Mouse (Mus musculus): ENCODE data around the gene Rab8a. TPM values are rescaled to one million over a fixed set of nuclear protein-coding genes. Genes with fewer than 3 reads are reported as not detected.

Gene Rab8a
- polyA plus RNA-seq, 1 experiment = 67.6 TPM

- H3K4me3 ChIP-seq (replicated peaks; ENCODE audit: insufficient read depth, low read depth, low read length) = no peak overlapping the region
- no peaks in the 10 kb centered on the region for H3K27me3 ChIP-seq (ENCODE audit: control insufficient read depth, insufficient read depth, low read length)
- no peaks in the 10 kb centered on the region for H3K4me1 ChIP-seq (ENCODE audit: control insufficient read depth, insufficient read depth, low read length)
- TF ChIP-seq POLR2A (IDR thresholded peaks at IDR 0.05; ENCODE audit: borderline replicate concordance, insufficient read depth, low read length) (no peak), CTCF (IDR thresholded peaks at IDR 0.05; ENCODE audit: borderline replicate concordance, insufficient read depth, low read depth, low read length) (no peak)
- no peak for DNase-seq
- H3K27ac ChIP-seq (ENCODE audit: insufficient read depth, low read length) = no peak overlapping the region
- WGBS = 24% methylated on average over 1 of the region's 1 CpGs
Observed at GRCm38 (mm10) chr8:72215871-72216270, 54.9 kb downstream of the Rab8a start.

- Histone ChIP-seq H3K4me1 (ENCODE audit: control insufficient read depth, insufficient read depth, low read length) (no peaks in the 10 kb centered on the region; the same call in 1 of the 2 replicates), H3K27ac (ENCODE audit: insufficient read depth, low read length) (no peak overlapping the region), H3K27me3 (ENCODE audit: control insufficient read depth, insufficient read depth, low read length) (no peaks in the 10 kb centered on the region), H3K4me3 (replicated peaks; ENCODE audit: insufficient read depth, low read depth, low read length) (peak overlapping the region; percentile 71)
- no peak for DNase-seq
- 71% methylated on average over 10 of the region's 10 CpGs for WGBS
- TF ChIP-seq POLR2A (IDR thresholded peaks at IDR 0.05; ENCODE audit: borderline replicate concordance, insufficient read depth, low read length) (no peak), CTCF (IDR thresholded peaks at IDR 0.05; ENCODE audit: borderline replicate concordance, insufficient read depth, low read depth, low read length) (no peak)
Observed at GRCm38 (mm10) chr8:72218781-72219540, 58.0 kb downstream of the Rab8a start.

GRCm38 (mm10) chr8:72219541-72220363 lies 58.8 kb downstream of the Rab8a start, which contains the start of gene Fam32a:
Fam32a (plus strand) TSS chr8:72219730.
- DNase-seq = peak; percentile 85 to 92
- 9% methylated on average over 39 of the region's 39 CpGs for whole genome bisulfite sequencing
- Histone ChIP-seq H3K27ac (ENCODE audit: insufficient read depth, low read length) (peak within 1 kb of the TSS; percentile 37; the same call in 1 of the 2 replicates), H3K4me3 (replicated peaks; ENCODE audit: insufficient read depth, low read depth, low read length) (peak within 1 kb of the TSS; percentile 71), H3K4me1 (ENCODE audit: control insufficient read depth, insufficient read depth, low read length) (no peaks in the 10 kb centered on the region; the same call in 1 of the 2 replicates), H3K27me3 (ENCODE audit: control insufficient read depth, insufficient read depth, low read length) (no peaks in the 10 kb centered on the region)
- no peak for TF ChIP-seq CTCF (IDR thresholded peaks at IDR 0.05; ENCODE audit: borderline replicate concordance, insufficient read depth, low read depth, low read length)
- TF ChIP-seq POLR2A (IDR thresholded peaks at IDR 0.05; ENCODE audit: borderline replicate concordance, insufficient read depth, low read length) = peak; percentile 49; the same call in 1 of the 2 replicates

- H3K4me3 ChIP-seq (replicated peaks; ENCODE audit: insufficient read depth, low read depth, low read length) = no peak overlapping the region
Observed at GRCm38 (mm10) chr8:72220758-72221157, 59.8 kb downstream of the Rab8a start.

GRCm38 (mm10) chr8:72222656-72223055 lies 61.7 kb downstream of the Rab8a start:
- Histone ChIP-seq H3K4me1 (ENCODE audit: control insufficient read depth, insufficient read depth, low read length) (no peaks in the 10 kb centered on the region; the same call in 1 of the 2 replicates), H3K4me3 (replicated peaks; ENCODE audit: insufficient read depth, low read depth, low read length) (no peak overlapping the region), H3K27ac (ENCODE audit: insufficient read depth, low read length) (no peak overlapping the region), H3K27me3 (ENCODE audit: control insufficient read depth, insufficient read depth, low read length) (no peaks in the 10 kb centered on the region)
- no peak for DNase-seq
- no peak for TF ChIP-seq CTCF (IDR thresholded peaks at IDR 0.05; ENCODE audit: borderline replicate concordance, insufficient read depth, low read depth, low read length)
- 64% methylated on average over 5 of the region's 5 CpGs for WGBS

More at GRCm38 (mm10) chr8:72220758-72221157, 59.8 kb downstream of the Rab8a start:
- Histone ChIP-seq H3K27ac (ENCODE audit: insufficient read depth, low read length) (no peak overlapping the region), H3K27me3 (ENCODE audit: control insufficient read depth, insufficient read depth, low read length) (no peaks in the 10 kb centered on the region), H3K4me1 (ENCODE audit: control insufficient read depth, insufficient read depth, low read length) (no peaks in the 10 kb centered on the region; the same call in 1 of the 2 replicates)
- WGBS = 83% methylated on average over 4 of the region's 4 CpGs
- no peak for DNase-seq
- no peak for TF ChIP-seq POLR2A (IDR thresholded peaks at IDR 0.05; ENCODE audit: borderline replicate concordance, insufficient read depth, low read length)
- TF ChIP-seq CTCF (IDR thresholded peaks at IDR 0.05; ENCODE audit: borderline replicate concordance, insufficient read depth, low read depth, low read length) = no peak

Other genes starting within 250 kb of the Rab8a start
- gene Zfp961, start 210.2 kb upstream of the Rab8a start, polyA plus RNA-seq (2012; rRNA removed) = 20.6 and 24.0 TPM in 2 replicates
- gene Cyp4f18, start 151.6 kb upstream of the Rab8a start, polyA plus RNA-seq (2012; rRNA removed) = 0.18 and 0.24 TPM in 2 replicates
- 0.10 TPM in 1 of 2 replicates, not detected in the other for gene Olfr372, start 120.0 kb upstream of the Rab8a start, polyA plus RNA-seq (2012; rRNA removed)
- gene Olfr373, start 78.0 kb upstream of the Rab8a start, polyA plus RNA-seq (2012; rRNA removed) = not detected in 2 replicates
- not detected in 2 replicates for gene Olfr374, start 54.2 kb upstream of the Rab8a start, polyA plus RNA-seq (2012; rRNA removed)
- gene Tpm4, start 26.2 kb upstream of the Rab8a start, polyA plus RNA-seq (2012; rRNA removed) = 40.2 and 43.5 TPM in 2 replicates
- 0.11 TPM in 1 of 2 replicates, not detected in the other for gene Hsh2d, start 28.4 kb downstream of the Rab8a start, polyA plus RNA-seq (2012; rRNA removed)
- gene Cib3, start 51.6 kb downstream of the Rab8a start, polyA plus RNA-seq (2012; rRNA removed) = not detected in 2 replicates
- not detected in 2 replicates for gene Gm11034, start 52.4 kb downstream of the Rab8a start, polyA plus RNA-seq (2012; rRNA removed)
- gene Fam32a, start 58.5 kb downstream of the Rab8a start, polyA plus RNA-seq (2012; rRNA removed) = 71.2 and 78.5 TPM in 2 replicates
- 109 and 112 TPM in 2 replicates for gene Ap1m1, start 78.8 kb downstream of the Rab8a start, polyA plus RNA-seq (2012; rRNA removed)
- gene Gm10282, start 144.1 kb downstream of the Rab8a start, polyA plus RNA-seq (2012; rRNA removed) = 3.9 TPM in 2 replicates
- gene Klf2, start 157.8 kb downstream of the Rab8a start, polyA plus RNA-seq (2012; rRNA removed) = 6.3 and 7.1 TPM in 2 replicates